Mouse (Mus musculus) embryonic facial prominence, embryonic 10.5 days (tissue): ENCODE measurements at regions not wholly inside any gene's neighbourhood (a gene's known extent, or its start where the extent isn't known, plus 50 kb on each side); places are given as distances from the start of the nearest gene placed in this dataset.

Experiments
- DNase-seq: peaks from one replicate; pipeline ENCODE4 v3.0.0-alpha.2; 2017; ENCODE audit warnings: low spot score
- H3K27ac ChIP-seq: fragments of 300-500 bp; sonication (generic); replicated peaks from 2 replicates; pipeline ENCODE4 v1.5.1; 2016; ENCODE audit warnings: mild to moderate bottlenecking
- H3K27me3 ChIP-seq: fragments of 300-500 bp; sonication (generic); replicated peaks from 2 replicates; pipeline ENCODE4 v1.6.1; 2016; ENCODE audit warnings: low read depth, mild to moderate bottlenecking; ENCODE audit not compliant: poor library complexity, severe bottlenecking
- H3K36me3 ChIP-seq: fragments of 300-500 bp; sonication (generic); replicated peaks from 2 replicates; pipeline ENCODE4 v1.6.1; 2016; ENCODE audit warnings: mild to moderate bottlenecking, moderate library complexity
- H3K4me1 ChIP-seq: fragments of 300-500 bp; sonication (generic); 2 replicates; pipeline ENCODE4 v1.6.1; 2016
- H3K4me3 ChIP-seq: fragments of 300-500 bp; sonication (generic); 2 replicates; pipeline ENCODE4 v1.5.1; 2016; ENCODE audit warnings: mild to moderate bottlenecking, moderate library complexity
- H3K9me3 ChIP-seq: fragments of 300-500 bp; sonication (generic); 2 replicates; pipeline ENCODE4 v1.6.1; 2016; ENCODE audit warnings: mild to moderate bottlenecking
- whole genome bisulfite sequencing: fragments of 180-500 bp; shearing (Covaris S2); methylation state at CpG from one replicate; pipeline ENCODE4 v1.1.7; 2016; 5-methylcytosine and 5-hydroxymethylcytosine counted together

DNA sequence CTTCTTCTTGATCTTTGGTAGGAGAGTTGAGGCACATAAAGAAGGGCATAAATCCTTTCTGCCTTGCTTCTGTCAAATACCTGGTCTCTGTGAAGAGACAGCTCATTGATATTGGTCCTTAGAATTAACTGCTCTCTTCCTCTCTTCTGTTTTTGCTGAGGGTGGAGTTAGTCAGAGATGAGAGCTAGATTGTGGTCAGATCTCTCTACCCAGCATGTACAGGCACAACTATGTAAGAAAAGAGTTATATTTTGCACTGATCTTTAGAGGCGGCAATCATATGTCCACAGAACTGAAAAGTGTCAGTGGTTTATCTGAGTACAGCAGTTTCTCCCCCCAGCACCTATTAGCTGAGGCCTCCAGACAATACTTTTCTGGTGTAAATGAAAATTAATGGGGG lies 65.5 kb upstream of the Agbl1 start:
- H3K36me3 ChIP-seq, result no peaks in the 10 kb centered on the region
- 90% methylated on average over 1 of the region's 1 CpGs for WGBS
- DNase-seq, result no peak
- no peaks in the 10 kb centered on the region for H3K27me3 ChIP-seq
- no peak overlapping the region for H3K4me3 ChIP-seq
- H3K27ac ChIP-seq, result no peak overlapping the region
- H3K9me3 ChIP-seq, result no peaks in the 10 kb centered on the region
- H3K4me1 ChIP-seq, result no peaks in the 10 kb centered on the region

DNA sequence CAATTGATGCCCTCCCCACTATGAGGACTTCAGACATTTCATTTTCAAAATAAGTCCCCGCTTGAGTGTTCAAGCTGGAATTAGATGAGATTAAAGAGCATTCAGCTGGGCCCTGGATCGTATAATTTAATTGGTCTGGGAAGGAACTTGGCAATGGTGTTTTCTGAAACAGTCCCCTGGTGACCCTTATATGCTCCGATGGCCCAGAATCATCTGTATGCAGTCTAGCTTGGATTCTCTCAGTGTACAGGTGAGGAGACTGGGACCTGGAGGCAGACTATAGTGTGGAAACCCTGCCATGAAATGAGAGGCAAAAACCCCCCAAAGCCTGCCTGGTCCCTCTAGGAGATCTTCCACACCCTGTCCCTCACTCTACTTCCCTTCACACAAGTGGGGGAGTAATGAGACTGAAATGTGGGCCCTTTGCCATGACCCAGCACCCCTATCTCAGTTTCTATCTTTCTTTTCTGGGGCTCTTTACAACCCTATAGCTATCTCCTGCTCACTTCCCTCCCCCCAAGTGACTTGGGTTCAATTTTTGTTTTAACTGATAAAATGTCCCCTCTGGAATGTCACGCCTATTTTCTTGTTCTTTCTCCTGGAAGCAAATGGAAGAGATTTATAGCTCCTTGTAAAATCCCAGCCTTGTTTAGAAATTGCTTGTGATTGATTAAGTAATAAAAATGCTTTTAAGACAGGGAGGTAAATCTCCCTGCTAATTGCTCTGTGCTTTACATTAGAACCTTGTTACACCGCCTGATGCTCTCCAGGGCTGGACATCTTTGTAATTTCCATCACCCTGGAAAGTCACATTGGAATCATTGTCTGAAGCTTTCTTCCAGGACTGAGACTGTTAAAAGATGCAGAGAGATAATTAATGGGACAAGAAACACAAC lies 64.7 kb upstream of the Agbl1 start:
- Histone ChIP-seq H3K4me1 (no peaks in the 10 kb centered on the region), H3K36me3 (no peaks in the 10 kb centered on the region), H3K9me3 (no peaks in the 10 kb centered on the region), H3K27me3 (no peaks in the 10 kb centered on the region), H3K27ac (no peak overlapping the region), H3K4me3 (no peak overlapping the region)
- 89% methylated on average over 5 of the region's 5 CpGs for WGBS
- DNase-seq, result no peak

DNA sequence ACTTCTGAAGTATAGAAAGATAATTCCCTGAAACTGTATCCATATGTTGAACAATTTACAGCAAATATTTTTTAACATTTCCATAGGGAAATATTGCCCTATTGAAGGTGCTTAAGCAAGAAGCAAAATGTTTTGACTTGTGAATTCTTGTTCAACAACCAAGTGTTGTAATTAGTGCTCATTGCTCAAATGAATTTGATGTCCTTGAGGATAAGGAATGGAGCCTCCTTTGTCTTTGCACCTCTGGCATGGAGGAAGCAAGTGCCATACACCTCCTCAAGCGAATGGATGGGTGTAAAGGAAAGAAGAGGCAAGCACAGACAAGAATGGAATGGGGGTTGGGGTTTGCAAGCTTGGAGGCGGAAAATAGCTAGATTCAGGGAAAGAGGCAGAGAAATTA lies 59.2 kb upstream of the Agbl1 start:
- Histone ChIP-seq H3K36me3 (no peaks in the 10 kb centered on the region), H3K27ac (no peak overlapping the region), H3K27me3 (no peaks in the 10 kb centered on the region), H3K9me3 (no peaks in the 10 kb centered on the region), H3K4me1 (no peaks in the 10 kb centered on the region), H3K4me3 (no peak overlapping the region)
- WGBS, result 76% methylated on average over 2 of the region's 2 CpGs
- no peak for DNase-seq

DNA sequence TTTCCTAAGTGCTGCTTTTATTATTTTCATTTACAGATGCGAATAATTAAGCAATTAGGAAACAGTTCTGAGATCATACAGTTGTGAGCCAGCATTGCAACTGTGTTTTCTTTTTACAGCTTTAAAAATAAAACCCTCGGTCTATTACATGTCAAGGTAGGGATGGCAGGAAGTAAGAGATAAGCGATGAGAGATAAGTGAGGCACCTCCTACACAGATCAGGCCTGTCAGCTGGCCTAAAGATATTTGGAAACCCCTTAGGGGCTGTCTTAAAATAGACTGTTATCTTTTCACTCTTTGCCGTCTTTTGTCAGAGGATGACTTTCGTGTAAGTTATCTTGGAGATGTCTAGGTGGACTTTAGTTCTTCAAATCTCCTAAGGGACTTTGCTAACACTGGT lies 53.5 kb upstream of the Agbl1 start:
- no peaks in the 10 kb centered on the region for H3K36me3 ChIP-seq
- H3K4me1 ChIP-seq, result no peaks in the 10 kb centered on the region
- H3K27me3 ChIP-seq, result no peaks in the 10 kb centered on the region
- 73% methylated on average over 5 of the region's 5 CpGs for WGBS
- H3K9me3 ChIP-seq, result no peaks in the 10 kb centered on the region
- DNase-seq, result no peak
- H3K4me3 ChIP-seq, result no peak overlapping the region
- H3K27ac ChIP-seq, result no peak overlapping the region

DNA sequence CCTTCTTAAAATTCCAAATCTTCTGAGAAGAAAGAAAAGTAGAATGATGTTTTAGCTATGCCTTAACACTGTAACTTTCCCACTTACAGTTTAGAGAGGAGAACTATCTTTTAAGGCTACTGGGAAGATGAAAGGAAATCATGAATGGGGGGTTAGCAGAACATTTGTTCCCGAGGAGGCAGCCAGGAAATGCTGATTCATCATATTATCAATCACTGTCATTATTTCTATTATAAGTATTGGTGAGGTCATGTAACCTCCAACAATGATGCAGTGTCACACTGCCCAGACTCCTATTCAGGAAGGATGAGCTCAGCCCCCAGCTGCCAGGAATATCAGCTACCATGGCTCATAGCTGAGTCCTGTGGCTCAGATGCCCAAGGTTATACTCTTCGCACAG lies 52.3 kb upstream of the Agbl1 start:
- Histone ChIP-seq H3K9me3 (no peaks in the 10 kb centered on the region), H3K4me1 (no peaks in the 10 kb centered on the region), H3K36me3 (no peaks in the 10 kb centered on the region), H3K27ac (no peak overlapping the region), H3K27me3 (no peaks in the 10 kb centered on the region), H3K4me3 (no peak overlapping the region)
- WGBS, result 75% methylated on average over 2 of the region's 2 CpGs
- no peak for DNase-seq
